Mouse (Mus musculus) C2C12 (cell line): ENCODE measurements around the gene Plpp1.

Source experiments
- CEBPB ChIP-seq: IDR thresholded peaks from one replicate; pipeline ENCODE4 v1.6.1; 2011; ENCODE audit warnings: low read depth, mild to moderate bottlenecking, control low read depth, moderate library complexity
- CTCF ChIP-seq: IDR thresholded peaks from one replicate; pipeline ENCODE4 v1.5.1; 2011; ENCODE audit not compliant: control insufficient read depth, insufficient read depth, insufficient read length
- FOSL1 ChIP-seq: IDR thresholded peaks from one replicate; pipeline ENCODE4 v1.8.0; 2011; ENCODE audit warnings: mild to moderate bottlenecking, low read length; ENCODE audit not compliant: poor library complexity, insufficient read depth, severe bottlenecking
- MAX ChIP-seq: IDR thresholded peaks from one replicate; pipeline ENCODE4 v1.6.1; 2011; ENCODE audit warnings: mild to moderate bottlenecking, control low read depth
- MYOD1 ChIP-seq: IDR thresholded peaks from one replicate; pipeline ENCODE4 v1.6.1; 2011; ENCODE audit warnings: low read depth; ENCODE audit not compliant: control insufficient read depth, insufficient read length
- MYOG ChIP-seq: IDR thresholded peaks from one replicate; pipeline ENCODE4 v1.6.1; 2011; ENCODE audit not compliant: control insufficient read depth, insufficient read length; ENCODE audit errors: extremely low read depth
- USF1 ChIP-seq: IDR thresholded peaks from one replicate; pipeline ENCODE4 v1.6.1; 2011; ENCODE audit warnings: low read depth, mild to moderate bottlenecking, control low read depth, moderate library complexity

- TF ChIP-seq CTCF (no peak), USF1 (no peak), FOSL1 (no peak), MAX (no peak), MYOD1 (no peak), MYOG (no peak), CEBPB (no peak)
Observed at GRCm38 (mm10) chr13:112753522-112753921, 47.1 kb upstream of the Plpp1 start.
